Mouse (Mus musculus): ENCODE measurements at regions not wholly inside any gene's neighbourhood (a gene's known extent, or its start where the extent isn't known, plus 50 kb on each side); places are given as distances from the start of the nearest gene placed in this dataset.

GRCm38 (mm10) chr3:143252008-143252407, 370.2 kb upstream of the Pkn2 start:
- TF ChIP-seq CTCF (conservative IDR thresholded peaks at IDR 0.05; ENCODE audit: low read length): no peak
- no peak for TF ChIP-seq NANOG (IDR thresholded peaks at IDR 0.05; ENCODE audit: borderline replicate concordance, low read length)
- no peak for TF ChIP-seq POU5F1 (IDR thresholded peaks at IDR 0.05; ENCODE audit: borderline replicate concordance, low read length)
